Mouse (Mus musculus) liver, embryonic 15.5 days (tissue): ENCODE measurements around the gene Atp8a1. TPM values are rescaled to one million over a fixed set of nuclear protein-coding genes. Genes with fewer than 3 reads are reported as not detected.

Experiments
- ATAC-seq: fragments of 200-750 bp; cut with Nextera tagmentation; 2 replicates; pipeline ENCODE4 v1.8.0; 2017; ENCODE audit warnings: moderate number of reproducible peaks, mild to moderate bottlenecking, moderate library complexity; ENCODE audit not compliant: insufficient read depth
- H3K27ac ChIP-seq: fragments of 300-500 bp; sonication (generic); replicated peaks from 2 replicates; pipeline ENCODE4 v1.5.1; 2015; ENCODE audit warnings: mild to moderate bottlenecking, inconsistent platforms
- H3K27me3 ChIP-seq: fragments of 300-500 bp; sonication (generic); 2 replicates; pipeline ENCODE4 v1.6.1; 2015; ENCODE audit warnings: mild to moderate bottlenecking, inconsistent platforms
- H3K36me3 ChIP-seq: fragments of 300-500 bp; sonication (generic); replicated peaks from 2 replicates; pipeline ENCODE4 v1.6.1; 2015; ENCODE audit warnings: moderate library complexity, mild to moderate bottlenecking, inconsistent platforms
- H3K4me1 ChIP-seq: fragments of 300-500 bp; sonication (generic); replicated peaks from 2 replicates; pipeline ENCODE4 v1.6.1; 2015; ENCODE audit warnings: inconsistent platforms
- H3K4me2 ChIP-seq: fragments of 300-500 bp; sonication (generic); 2 replicates; pipeline ENCODE4 v1.6.1; 2015; ENCODE audit warnings: moderate library complexity, mild to moderate bottlenecking, inconsistent platforms
- H3K4me3 ChIP-seq: fragments of 300-500 bp; sonication (generic); replicated peaks from 2 replicates; pipeline ENCODE4 v1.5.1; 2015; ENCODE audit warnings: mild to moderate bottlenecking, inconsistent platforms
- H3K9ac ChIP-seq: fragments of 300-500 bp; sonication (generic); 2 replicates; pipeline ENCODE4 v1.6.1; 2015; ENCODE audit warnings: moderate library complexity, mild to moderate bottlenecking, inconsistent platforms
- H3K9me3 ChIP-seq: fragments of 300-500 bp; sonication (generic); replicated peaks from 2 replicates; pipeline ENCODE4 v1.6.1; 2016; ENCODE audit warnings: inconsistent platforms
- WGBS: fragments of 180-500 bp; shearing (Covaris S2); methylation state at CpG from one replicate; pipeline ENCODE4 v1.1.7; 2015; ENCODE audit warnings: mixed read lengths; ENCODE audit not compliant: insufficient replicate concordance; 5-methylcytosine and 5-hydroxymethylcytosine counted together
- polyA plus RNA-seq: library from polyadenylated mRNA; unstranded; fragments of >200 nt; fragmentation: Nextera tagmentation; extraction: Ambion mirVana; gene quantifications from 2 replicates; pipeline ENCODE4 v1.2.1, GENCODE M21; 2015

The Atp8a1 gene
- polyA plus RNA-seq, 1 experiment from 2014 or later: 40.5 TPM

DNA sequence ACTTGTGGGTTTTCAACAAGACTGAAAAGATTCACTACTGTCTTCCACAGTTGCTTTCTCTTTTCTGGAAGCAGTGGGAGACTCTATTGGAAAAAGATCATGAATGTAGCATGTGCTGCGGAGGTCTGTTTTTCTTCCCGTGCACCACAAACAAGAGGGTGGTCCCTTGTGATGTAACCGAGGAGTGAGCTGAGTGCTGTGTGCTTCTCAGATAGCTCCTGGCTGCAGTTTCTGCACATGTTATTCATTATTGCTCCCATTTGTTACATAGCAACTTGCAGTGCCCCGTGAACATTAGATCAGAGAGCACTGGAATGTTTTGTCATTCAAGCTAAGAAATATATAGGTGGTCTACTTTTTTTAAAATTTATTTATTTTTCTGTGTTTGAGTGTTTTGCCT lies 174.2 kb downstream of the Atp8a1 start:
- peaks cover 72% of the 10 kb centered on the region for H3K36me3 ChIP-seq

DNA sequence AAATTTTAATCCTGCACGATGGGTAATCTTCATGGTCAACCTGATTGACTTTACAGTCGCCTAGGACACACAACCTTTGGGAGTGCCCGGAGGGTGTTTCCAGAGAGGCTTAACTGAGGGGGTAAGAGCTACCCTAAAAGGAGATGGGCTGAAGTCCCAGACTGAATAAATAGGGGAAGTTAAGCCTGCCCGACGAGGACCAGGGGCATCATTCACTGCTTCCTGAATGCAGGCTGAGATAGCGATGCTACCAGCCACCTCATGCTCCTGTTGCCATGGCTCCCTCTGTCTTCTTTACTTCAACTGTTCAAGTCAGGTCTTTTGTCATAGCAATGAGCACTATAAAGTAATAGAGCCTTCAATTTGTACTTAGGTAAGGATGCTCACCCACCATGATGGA lies 177.1 kb downstream of the Atp8a1 start:
- H3K9me3 ChIP-seq: no peaks in the 10 kb centered on the region
- WGBS: 51% methylated on average over 6 of the region's 6 CpGs

More for the DNA sequence above, 174.2 kb downstream of the Atp8a1 start:
- no peaks in the 10 kb centered on the region for H3K4me1 ChIP-seq
- ATAC-seq: no peak
- WGBS: 82% methylated on average over 4 of the region's 4 CpGs
- H3K4me2 ChIP-seq: no peak overlapping the region
- H3K9ac ChIP-seq: no peak overlapping the region
- no peaks in the 10 kb centered on the region for H3K9me3 ChIP-seq
- no peaks in the 10 kb centered on the region for H3K27me3 ChIP-seq
- no peak overlapping the region for H3K27ac ChIP-seq
- no peak overlapping the region for H3K4me3 ChIP-seq

DNA sequence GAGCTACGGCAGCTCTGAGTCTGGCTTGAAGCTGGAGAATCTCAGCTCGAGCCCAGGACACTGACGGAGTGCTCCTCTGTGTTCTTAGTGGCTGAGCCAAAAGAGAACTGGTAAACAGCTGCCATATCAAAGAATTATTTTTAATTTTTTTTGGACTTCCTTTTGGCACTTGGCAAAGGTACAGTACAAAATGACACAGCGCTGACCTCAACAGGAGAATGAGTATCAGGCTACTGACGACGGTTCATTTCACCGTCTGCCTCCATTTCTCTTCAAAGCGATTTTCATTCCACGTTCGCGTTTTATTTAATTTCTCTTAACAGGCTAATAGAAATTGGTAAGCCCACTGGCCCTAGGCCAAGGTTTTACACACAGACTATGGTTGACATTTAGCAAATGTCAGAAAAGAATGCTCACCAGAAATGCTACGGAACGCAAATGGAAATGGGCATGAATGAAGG lies 177.8 kb downstream of the Atp8a1 start:
- no peak for ATAC-seq
- Histone ChIP-seq H3K4me1 (no peaks in the 10 kb centered on the region), H3K4me2 (no peak overlapping the region), H3K9ac (no peak overlapping the region), H3K27ac (no peak overlapping the region), H3K9me3 (no peaks in the 10 kb centered on the region), H3K36me3 (peaks cover 70% of the 10 kb centered on the region), H3K27me3 (no peaks in the 10 kb centered on the region), H3K4me3 (no peak overlapping the region)
- 89% methylated on average over 13 of the region's 13 CpGs for WGBS

More for the DNA sequence above, 177.1 kb downstream of the Atp8a1 start:
- H3K36me3 ChIP-seq: peaks cover 71% of the 10 kb centered on the region
- H3K27me3 ChIP-seq: no peaks in the 10 kb centered on the region
- no peak overlapping the region for H3K4me2 ChIP-seq
- H3K9ac ChIP-seq: no peak overlapping the region
- H3K4me1 ChIP-seq: no peaks in the 10 kb centered on the region
- ATAC-seq: no peak
- no peak overlapping the region for H3K27ac ChIP-seq
- no peak overlapping the region for H3K4me3 ChIP-seq

DNA sequence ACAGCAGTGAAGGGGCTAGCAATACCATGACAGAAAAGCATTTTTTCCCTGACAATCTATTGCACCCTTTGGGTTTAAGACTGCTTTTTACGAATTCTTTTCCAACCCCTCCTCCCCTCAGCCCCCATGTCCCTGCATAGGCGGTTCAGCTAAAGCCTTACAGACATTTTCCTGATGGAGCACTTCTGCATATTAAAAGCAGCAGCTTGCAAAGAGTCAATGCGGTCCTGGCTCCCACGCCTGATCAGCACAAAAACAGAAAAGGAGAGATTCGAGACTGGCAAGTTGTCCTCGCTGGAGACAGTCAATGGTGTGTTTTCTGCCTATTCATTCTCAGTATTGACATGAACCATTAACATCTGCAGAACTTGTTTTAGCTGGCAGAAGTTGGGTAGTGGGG lies 184.5 kb downstream of the Atp8a1 start:
- ATAC-seq: no peak
- WGBS: 79% methylated on average over 6 of the region's 6 CpGs
- no peak overlapping the region for H3K4me3 ChIP-seq
- H3K27me3 ChIP-seq: no peaks in the 10 kb centered on the region
- peaks cover 83% of the 10 kb centered on the region for H3K36me3 ChIP-seq
- no peak overlapping the region for H3K9ac ChIP-seq
- H3K9me3 ChIP-seq: no peaks in the 10 kb centered on the region
- no peak overlapping the region for H3K27ac ChIP-seq
- no peaks in the 10 kb centered on the region for H3K4me1 ChIP-seq
- no peak overlapping the region for H3K4me2 ChIP-seq

DNA sequence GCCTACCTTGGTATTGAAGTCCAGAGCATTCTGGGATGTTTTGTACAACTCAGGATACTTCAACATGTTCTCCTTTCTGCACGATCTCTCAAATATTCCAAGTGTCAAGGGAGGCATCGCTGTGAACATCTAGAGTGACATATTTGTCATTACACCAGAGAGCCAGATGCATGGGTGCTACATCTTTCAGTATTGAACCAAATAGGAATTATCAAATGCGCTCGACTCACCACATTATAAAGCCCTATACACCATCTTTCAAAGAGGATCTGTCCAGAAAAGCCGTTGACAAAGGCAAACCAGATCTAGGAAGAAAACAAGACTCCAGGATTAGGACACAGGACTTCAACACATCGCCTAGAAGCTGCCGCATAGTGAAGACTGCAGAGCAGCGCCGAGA lies 187.4 kb downstream of the Atp8a1 start:
- H3K4me3 ChIP-seq: no peak overlapping the region
- no peak overlapping the region for H3K9ac ChIP-seq
- ATAC-seq: no peak
- H3K27me3 ChIP-seq: no peaks in the 10 kb centered on the region
- peaks cover 83% of the 10 kb centered on the region for H3K36me3 ChIP-seq
- H3K27ac ChIP-seq: no peak overlapping the region
- WGBS: 86% methylated on average over 9 of the region's 9 CpGs
- no peak overlapping the region for H3K4me2 ChIP-seq
- H3K9me3 ChIP-seq: no peaks in the 10 kb centered on the region
- H3K4me1 ChIP-seq: no peaks in the 10 kb centered on the region

DNA sequence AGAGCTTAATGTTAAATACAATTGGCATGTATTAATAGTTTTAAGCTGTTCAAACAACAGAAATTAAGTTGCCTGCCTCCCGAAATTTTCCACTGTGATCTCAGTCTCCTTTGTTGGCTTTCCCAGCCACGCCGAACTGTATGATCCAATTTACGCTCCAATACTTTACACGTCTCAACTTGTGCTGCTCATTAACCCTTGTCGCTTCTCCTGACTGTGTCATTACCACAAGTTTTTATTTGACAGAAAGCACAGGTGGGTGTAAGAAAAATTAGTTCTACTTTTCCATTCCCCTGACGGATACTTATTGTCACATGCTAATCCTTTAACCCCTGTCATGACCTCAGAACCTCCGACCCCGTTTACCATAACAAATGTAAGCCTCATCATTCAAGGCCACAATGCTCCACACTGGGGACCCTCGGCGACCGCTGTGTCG lies 190.4 kb downstream of the Atp8a1 start:
- H3K36me3 ChIP-seq: peaks cover 84% of the 10 kb centered on the region
- ATAC-seq: no peak
- no peak overlapping the region for H3K9ac ChIP-seq
- H3K27ac ChIP-seq: no peak overlapping the region
- H3K27me3 ChIP-seq: no peaks in the 10 kb centered on the region
- no peak overlapping the region for H3K4me3 ChIP-seq
- no peaks in the 10 kb centered on the region for H3K9me3 ChIP-seq
- H3K4me1 ChIP-seq: no peaks in the 10 kb centered on the region
- H3K4me2 ChIP-seq: no peak overlapping the region
- 85% methylated on average over 13 of the region's 13 CpGs for WGBS

DNA sequence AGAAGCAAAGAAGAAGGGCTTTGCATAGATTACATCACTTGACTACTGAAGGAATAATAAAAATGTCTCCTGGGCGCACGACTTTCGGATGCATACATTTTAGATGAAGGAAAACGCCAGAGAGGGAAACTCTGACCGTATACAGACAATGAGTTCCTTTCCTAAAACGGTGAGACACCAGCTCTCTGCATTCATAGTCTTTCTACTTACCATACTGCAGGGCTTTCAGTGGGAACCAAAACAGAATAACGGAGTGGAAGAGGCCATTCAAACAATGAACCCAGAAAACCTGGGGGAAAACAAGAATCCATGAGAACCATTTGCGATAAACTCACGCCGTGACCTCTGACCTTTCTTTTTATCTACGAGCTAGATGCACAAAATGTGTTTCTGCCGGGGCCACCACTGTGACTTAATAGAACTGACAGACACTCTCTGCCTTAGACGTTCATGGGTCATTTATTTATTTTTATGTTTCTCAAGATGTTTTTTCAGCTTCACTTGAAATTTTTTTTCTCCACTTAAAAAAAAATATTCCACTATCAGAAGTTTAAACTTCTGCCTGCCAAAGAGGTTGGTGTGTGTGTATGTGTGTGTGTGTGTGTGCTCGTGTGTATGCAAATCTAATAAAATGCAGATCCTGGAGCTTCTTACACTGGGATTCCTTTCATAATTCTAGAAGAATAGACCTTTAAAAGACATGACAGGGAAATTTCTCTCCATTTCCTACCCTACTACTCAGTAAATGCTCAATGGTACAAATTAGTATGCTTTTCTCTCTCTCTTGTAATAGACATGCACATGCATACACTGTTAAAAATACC lies 191.3 kb downstream of the Atp8a1 start:
- Histone ChIP-seq H3K9ac (no peak overlapping the region), H3K27me3 (no peaks in the 10 kb centered on the region), H3K4me2 (no peak overlapping the region), H3K36me3 (peaks cover 86% of the 10 kb centered on the region), H3K9me3 (no peaks in the 10 kb centered on the region), H3K27ac (no peak overlapping the region), H3K4me3 (no peak overlapping the region), H3K4me1 (no peaks in the 10 kb centered on the region)
- ATAC-seq: no peak
- 86% methylated on average over 14 of the region's 14 CpGs for WGBS

DNA sequence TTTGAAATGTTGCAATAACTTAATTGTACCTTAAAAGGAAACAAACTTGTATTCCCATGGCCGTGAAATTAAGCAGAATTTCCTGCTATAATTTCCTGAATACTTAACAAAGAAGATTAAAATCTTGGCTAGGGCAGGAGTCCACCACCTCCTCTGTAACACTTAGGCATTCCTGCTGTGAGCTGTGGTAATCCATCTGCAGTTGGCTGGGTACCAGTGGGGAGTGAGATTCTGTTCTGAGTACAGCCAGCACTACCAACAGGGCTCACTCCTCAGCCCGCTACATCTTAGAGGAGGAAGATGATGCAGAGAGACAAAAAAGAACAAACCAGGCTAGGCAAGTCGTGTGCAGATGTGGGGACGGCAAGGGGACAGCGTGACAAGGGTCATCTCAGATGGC lies 192.7 kb downstream of the Atp8a1 start:
- Histone ChIP-seq H3K27ac (no peak overlapping the region), H3K4me1 (no peaks in the 10 kb centered on the region), H3K4me3 (no peak overlapping the region), H3K4me2 (no peak overlapping the region), H3K9me3 (no peaks in the 10 kb centered on the region), H3K9ac (no peak overlapping the region), H3K36me3 (peaks cover 90% of the 10 kb centered on the region), H3K27me3 (no peaks in the 10 kb centered on the region)
- 79% methylated on average over 5 of the region's 5 CpGs for WGBS
- ATAC-seq: no peak

DNA sequence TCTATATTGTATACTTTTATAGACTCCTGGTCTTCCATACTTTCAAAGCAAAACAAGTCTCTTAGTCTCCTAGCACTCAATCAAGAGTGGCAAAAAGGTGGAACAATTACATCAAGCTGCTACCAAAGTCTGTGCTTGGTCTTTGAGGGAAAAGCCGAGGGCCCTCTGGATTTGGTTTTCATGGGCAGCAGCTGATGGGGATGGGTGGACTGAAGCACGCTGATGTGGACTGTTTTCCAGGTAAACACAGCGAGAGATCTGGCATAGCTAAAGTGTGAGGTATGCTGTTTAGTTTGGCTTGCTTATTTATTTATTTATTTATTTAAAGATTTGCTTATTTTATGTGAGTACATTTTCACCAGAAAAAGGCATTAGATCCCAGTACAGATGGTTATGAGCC lies 193.7 kb downstream of the Atp8a1 start:
- ATAC-seq: no peak
- Histone ChIP-seq H3K4me1 (no peaks in the 10 kb centered on the region), H3K9me3 (no peaks in the 10 kb centered on the region), H3K27ac (no peak overlapping the region), H3K4me3 (no peak overlapping the region), H3K36me3 (peaks cover 91% of the 10 kb centered on the region), H3K4me2 (no peak overlapping the region), H3K9ac (no peak overlapping the region), H3K27me3 (no peaks in the 10 kb centered on the region)
- 87% methylated on average over 3 of the region's 3 CpGs for WGBS

DNA sequence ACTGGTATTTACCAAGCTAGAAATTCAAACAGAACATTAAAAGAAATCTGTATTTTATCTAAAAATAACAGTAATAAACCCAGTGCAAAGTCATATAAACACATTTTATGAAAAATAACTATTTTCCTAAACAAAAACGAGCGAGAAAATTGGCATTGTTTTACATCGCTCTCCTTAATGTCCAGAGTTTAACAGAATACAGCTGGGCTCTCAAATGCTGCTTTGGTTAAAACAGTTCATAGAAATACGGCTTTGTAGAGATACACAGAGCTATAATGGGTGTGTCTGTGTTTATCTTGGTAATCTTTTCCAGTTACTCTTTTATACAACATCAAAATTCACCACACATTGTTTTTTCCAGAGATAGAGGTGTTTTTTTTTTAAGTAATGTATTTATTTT lies 194.8 kb downstream of the Atp8a1 start:
- 82% methylated on average over 4 of the region's 4 CpGs for WGBS
- H3K27me3 ChIP-seq: no peaks in the 10 kb centered on the region
- peaks cover 94% of the 10 kb centered on the region for H3K36me3 ChIP-seq
- H3K4me3 ChIP-seq: no peak overlapping the region
- ATAC-seq: no peak
- H3K4me2 ChIP-seq: no peak overlapping the region
- H3K27ac ChIP-seq: no peak overlapping the region
- H3K9ac ChIP-seq: no peak overlapping the region
- no peaks in the 10 kb centered on the region for H3K4me1 ChIP-seq
- H3K9me3 ChIP-seq: no peaks in the 10 kb centered on the region

DNA sequence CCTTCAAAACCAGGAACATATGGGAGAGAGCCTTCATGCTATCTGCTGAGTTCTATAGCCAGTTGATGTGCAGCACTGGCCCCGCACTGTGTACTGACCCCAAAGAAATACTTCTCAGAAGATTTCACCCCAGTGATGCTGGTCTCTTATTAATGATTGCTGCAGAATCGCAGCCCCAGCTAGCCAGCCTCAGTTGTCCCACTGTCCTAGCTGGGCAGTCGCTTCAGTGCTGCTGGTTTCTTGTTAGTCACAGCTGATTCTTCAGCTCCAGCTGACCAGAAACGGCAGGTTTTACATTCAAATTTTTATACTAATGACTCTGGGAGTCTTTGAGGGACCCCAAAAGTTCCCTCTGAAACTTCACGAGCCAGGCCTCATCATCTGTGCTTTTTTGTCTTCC lies 197.2 kb downstream of the Atp8a1 start:
- Histone ChIP-seq H3K4me2 (no peak overlapping the region), H3K27ac (no peak overlapping the region), H3K9me3 (no peaks in the 10 kb centered on the region), H3K4me3 (no peak overlapping the region), H3K4me1 (no peaks in the 10 kb centered on the region), H3K36me3 (peaks cover 95% of the 10 kb centered on the region), H3K9ac (no peak overlapping the region), H3K27me3 (no peaks in the 10 kb centered on the region)
- no peak for ATAC-seq
- WGBS: 83% methylated on average over 5 of the region's 5 CpGs

DNA sequence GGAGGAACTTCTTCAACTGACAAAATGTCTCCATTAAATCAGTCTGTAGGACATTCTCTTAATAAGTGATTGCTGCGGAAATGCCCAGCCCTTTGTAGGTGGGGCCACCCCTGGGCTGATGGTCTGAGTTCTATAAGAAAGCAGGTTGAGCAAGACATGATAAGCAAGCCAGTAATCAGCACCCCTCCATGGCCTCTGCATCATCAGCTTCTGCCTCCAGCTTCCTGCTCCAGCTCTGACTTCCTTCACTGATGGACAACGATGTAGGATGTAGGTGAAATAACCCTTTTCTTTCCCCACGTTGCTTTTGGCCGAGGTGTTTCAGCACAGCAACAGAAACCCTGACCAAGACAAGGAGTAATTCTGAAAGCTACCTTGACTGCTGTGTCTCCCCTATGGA lies 198.1 kb downstream of the Atp8a1 start:
- Histone ChIP-seq H3K36me3 (peaks cover 95% of the 10 kb centered on the region), H3K4me2 (no peak overlapping the region), H3K27me3 (no peaks in the 10 kb centered on the region), H3K9me3 (no peaks in the 10 kb centered on the region), H3K9ac (no peak overlapping the region), H3K4me3 (no peak overlapping the region), H3K4me1 (no peaks in the 10 kb centered on the region), H3K27ac (no peak overlapping the region)
- ATAC-seq: no peak
- 77% methylated on average over 4 of the region's 4 CpGs for WGBS
